Mouse (Mus musculus): ENCODE measurements at regions not wholly inside any gene's neighbourhood (a gene's known extent, or its start where the extent isn't known, plus 50 kb on each side); places are given as distances from the start of the nearest gene placed in this dataset.

- WGBS = 76% methylated on average over 6 of the region's 6 CpGs
- no peak for DNase-seq (ENCODE audit: low read depth, low spot score)
Observed at GRCm38 (mm10) chr2:146792844-146793420, 62.7 kb upstream of the Kiz start.

- no peak for DNase-seq (ENCODE audit: low read depth, low spot score)
Observed at GRCm38 (mm10) chr2:146802973-146803372, 52.7 kb upstream of the Kiz start.

Measured in large intestine, adult 2 months (tissue).